Mouse (Mus musculus) neural tube, embryonic 13.5 days (tissue): ENCODE data around the gene Grik3. TPM values are rescaled to one million over a fixed set of nuclear protein-coding genes. Genes with fewer than 3 reads are reported as not detected.

Experiments used
- ATAC-seq: fragments of 200-750 bp; cut with Nextera tagmentation; 2 replicates; pipeline ENCODE4 v1.8.0; 2017; ENCODE audit warnings: low read depth, mild to moderate bottlenecking, moderate TSS enrichment, moderate library complexity
- H3K27ac ChIP-seq: fragments of 300-500 bp; sonication (generic); replicated peaks from 2 replicates; pipeline ENCODE4 v1.5.1; 2015; ENCODE audit warnings: moderate library complexity, mild to moderate bottlenecking, inconsistent platforms
- H3K27me3 ChIP-seq: fragments of 300-500 bp; sonication (generic); 2 replicates; pipeline ENCODE4 v1.6.1; 2015; ENCODE audit warnings: mild to moderate bottlenecking, inconsistent platforms
- H3K36me3 ChIP-seq: fragments of 300-500 bp; sonication (generic); 2 replicates; pipeline ENCODE4 v1.6.1; 2015; ENCODE audit warnings: mild to moderate bottlenecking, inconsistent platforms
- H3K4me1 ChIP-seq: fragments of 300-500 bp; sonication (generic); replicated peaks from 2 replicates; pipeline ENCODE4 v1.6.1; 2015; ENCODE audit warnings: inconsistent platforms
- H3K4me2 ChIP-seq: fragments of 300-500 bp; sonication (generic); 2 replicates; pipeline ENCODE4 v1.6.1; 2015; ENCODE audit warnings: inconsistent platforms, mild to moderate bottlenecking, moderate library complexity
- H3K4me3 ChIP-seq: fragments of 300-500 bp; sonication (generic); 2 replicates; pipeline ENCODE4 v1.5.1; 2015; ENCODE audit warnings: mild to moderate bottlenecking, inconsistent platforms
- H3K9ac ChIP-seq: fragments of 300-500 bp; sonication (generic); 2 replicates; pipeline ENCODE4 v1.6.1; 2015; ENCODE audit warnings: moderate library complexity, mild to moderate bottlenecking, inconsistent platforms
- H3K9me3 ChIP-seq: fragments of 300-500 bp; sonication (generic); 2 replicates; pipeline ENCODE4 v1.6.1; 2016; ENCODE audit warnings: inconsistent platforms
- WGBS: fragments of 180-500 bp; shearing (Covaris S2); methylation state at CpG from one replicate; pipeline ENCODE4 v1.1.7; 2015; 5-methylcytosine and 5-hydroxymethylcytosine counted together
- polyA plus RNA-seq: library from polyadenylated mRNA; unstranded; fragments of >200 nt; fragmentation: Nextera tagmentation; extraction: Ambion mirVana; gene quantifications from 2 replicates; pipeline ENCODE4 v1.2.1, GENCODE M21; 2015

Grik3 gene
- polyA plus RNA-seq, 1 experiment from 2014 or later = 3.5 TPM

GRCm38 (mm10) chr4:125687078-125687477 lies 196.6 kb downstream of the Grik3 start:
- no peaks in the 10 kb centered on the region for H3K27me3 ChIP-seq
- H3K4me1 ChIP-seq = no peaks in the 10 kb centered on the region
- H3K4me2 ChIP-seq = no peak overlapping the region
- H3K36me3 ChIP-seq = peaks cover 11% of the 10 kb centered on the region
- H3K9ac ChIP-seq = no peak overlapping the region
- ATAC-seq = no peak
- H3K4me3 ChIP-seq = no peak overlapping the region
- 27% methylated on average over 8 of the region's 8 CpGs for WGBS
- no peak overlapping the region for H3K27ac ChIP-seq
- H3K9me3 ChIP-seq = no peaks in the 10 kb centered on the region; the same call in 1 of the 2 replicates

GRCm38 (mm10) chr4:125695431-125695830 lies 204.9 kb downstream of the Grik3 start:
- Histone ChIP-seq H3K9ac (0 out of 2 replicates have a peak overlapping the region, but pooled peaks have one; percentile 26), H3K4me2 (peak overlapping the region; percentile 13; the same call in 1 of the 2 replicates), H3K27ac (peak overlapping the region; percentile 62), H3K9me3 (no peaks in the 10 kb centered on the region; the same call in 1 of the 2 replicates), H3K27me3 (peaks cover 19% of the 10 kb centered on the region), H3K4me1 (peaks cover 42% of the 10 kb centered on the region), H3K36me3 (peaks cover 7% of the 10 kb centered on the region; the same call in 1 of the 2 replicates), H3K4me3 (no peak overlapping the region)
- no peak for ATAC-seq
- WGBS = 24% methylated on average over 6 of the region's 6 CpGs

DNA sequence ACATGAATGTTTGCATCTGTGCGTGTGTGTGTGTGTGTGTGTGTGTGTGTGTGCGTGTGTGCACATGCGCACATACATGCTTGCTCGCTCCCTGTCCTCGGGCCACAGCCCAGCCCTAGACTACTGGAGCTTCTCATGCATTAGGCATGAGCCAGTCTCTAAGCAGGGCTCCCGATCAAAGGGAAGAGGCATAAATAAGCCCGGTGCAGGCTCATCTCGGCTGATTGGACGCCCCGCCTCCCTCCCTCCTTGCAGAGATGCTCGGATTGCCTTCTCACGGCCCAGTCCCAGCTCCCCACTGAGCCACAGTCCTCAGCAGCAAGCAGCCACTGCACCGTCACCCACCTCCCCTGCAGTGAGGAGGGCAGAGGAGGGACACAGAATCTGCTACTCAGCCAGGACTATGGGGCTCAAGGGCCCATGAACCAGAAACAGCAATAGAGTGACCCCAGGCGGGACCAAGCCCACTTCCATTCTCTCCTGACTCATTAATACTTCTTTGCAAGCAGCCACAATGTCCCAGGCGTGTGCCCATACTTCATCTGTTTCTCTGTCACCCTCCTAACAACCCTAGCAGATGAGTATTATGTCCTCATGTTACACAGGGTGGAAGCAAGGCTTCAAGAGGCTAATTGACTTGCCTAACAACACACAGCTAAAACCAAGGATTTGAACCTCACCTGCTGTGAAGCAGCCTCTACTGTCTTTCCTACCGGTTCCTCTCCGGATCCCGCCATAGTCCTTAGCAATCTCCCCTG lies 205.9 kb downstream of the Grik3 start:
- WGBS = 5% methylated on average over 18 of the region's 18 CpGs
- H3K4me2 ChIP-seq = peak overlapping the region; percentile 13; the same call in 1 of the 2 replicates
- peak overlapping the region; percentile 75 for H3K27ac ChIP-seq
- H3K9me3 ChIP-seq = no peaks in the 10 kb centered on the region; the same call in 1 of the 2 replicates
- no peak overlapping the region for H3K9ac ChIP-seq
- H3K27me3 ChIP-seq = peaks cover 19% of the 10 kb centered on the region
- no peak overlapping the region for H3K4me3 ChIP-seq
- peak; percentile 95 for ATAC-seq
- peaks cover 3% of the 10 kb centered on the region; the same call in 1 of the 2 replicates for H3K36me3 ChIP-seq
- H3K4me1 ChIP-seq = peaks cover 48% of the 10 kb centered on the region

- Histone ChIP-seq H3K4me2 (no peak overlapping the region), H3K27me3 (peaks cover 24% of the 10 kb centered on the region), H3K9ac (0 out of 2 replicates have a peak overlapping the region, but pooled peaks have one; percentile 49), H3K4me3 (no peak overlapping the region), H3K4me1 (peaks cover 56% of the 10 kb centered on the region), H3K36me3 (no peaks in the 10 kb centered on the region), H3K9me3 (no peaks in the 10 kb centered on the region), H3K27ac (0 out of 2 replicates have a peak overlapping the region, but pooled peaks have one; percentile 75)
- WGBS = 15% methylated on average over 9 of the region's 9 CpGs
- ATAC-seq = no peak
Observed at GRCm38 (mm10) chr4:125697626-125698025, 207.1 kb downstream of the Grik3 start.

- Histone ChIP-seq H3K4me1 (peaks cover 63% of the 10 kb centered on the region), H3K9ac (no peak overlapping the region), H3K9me3 (no peaks in the 10 kb centered on the region), H3K27me3 (peaks cover 24% of the 10 kb centered on the region), H3K36me3 (no peaks in the 10 kb centered on the region), H3K4me2 (no peak overlapping the region), H3K27ac (no peak overlapping the region), H3K4me3 (no peak overlapping the region)
- no peak for ATAC-seq
- WGBS = 93% methylated on average over 7 of the region's 7 CpGs
Observed at GRCm38 (mm10) chr4:125699056-125699455, 208.6 kb downstream of the Grik3 start.

GRCm38 (mm10) chr4:125700331-125700730 lies 209.8 kb downstream of the Grik3 start:
- no peak overlapping the region for H3K4me2 ChIP-seq
- WGBS = 46% methylated on average over 8 of the region's 8 CpGs
- H3K36me3 ChIP-seq = 0 out of 2 replicates have a peak, but pooled peaks cover 8% of the 10 kb centered on the region
- ATAC-seq = no peak
- peaks cover 65% of the 10 kb centered on the region for H3K4me1 ChIP-seq
- peaks cover 24% of the 10 kb centered on the region for H3K27me3 ChIP-seq
- H3K9me3 ChIP-seq = no peaks in the 10 kb centered on the region
- no peak overlapping the region for H3K27ac ChIP-seq
- H3K4me3 ChIP-seq = no peak overlapping the region
- no peak overlapping the region for H3K9ac ChIP-seq

- Histone ChIP-seq H3K27me3 (peaks cover 29% of the 10 kb centered on the region), H3K4me3 (no peak overlapping the region), H3K4me2 (no peak overlapping the region), H3K4me1 (peaks cover 47% of the 10 kb centered on the region), H3K27ac (peak overlapping the region; percentile 73), H3K9ac (no peak overlapping the region), H3K9me3 (no peaks in the 10 kb centered on the region), H3K36me3 (peaks cover 22% of the 10 kb centered on the region)
- ATAC-seq = peak; percentile 86
- 56% methylated on average over 12 of the region's 12 CpGs for WGBS
Observed at GRCm38 (mm10) chr4:125702607-125703309, 212.3 kb downstream of the Grik3 start.

- no peak overlapping the region for H3K4me2 ChIP-seq
- H3K27ac ChIP-seq = peak overlapping the region; percentile 73
- no peak for ATAC-seq
- WGBS = 32% methylated on average over 4 of the region's 4 CpGs
- no peaks in the 10 kb centered on the region for H3K9me3 ChIP-seq
- peaks cover 28% of the 10 kb centered on the region for H3K36me3 ChIP-seq
- no peak overlapping the region for H3K4me3 ChIP-seq
- H3K4me1 ChIP-seq = peaks cover 41% of the 10 kb centered on the region
- peaks cover 25% of the 10 kb centered on the region for H3K27me3 ChIP-seq
- no peak overlapping the region for H3K9ac ChIP-seq
Observed at GRCm38 (mm10) chr4:125703310-125703690, 212.8 kb downstream of the Grik3 start.

GRCm38 (mm10) chr4:125705746-125706145 lies 215.2 kb downstream of the Grik3 start:
- Histone ChIP-seq H3K4me1 (peaks cover 27% of the 10 kb centered on the region), H3K9me3 (no peaks in the 10 kb centered on the region), H3K27me3 (0 out of 2 replicates have a peak, but pooled peaks cover 10% of the 10 kb centered on the region), H3K36me3 (peaks cover 37% of the 10 kb centered on the region), H3K27ac (no peak overlapping the region), H3K9ac (no peak overlapping the region), H3K4me3 (no peak overlapping the region), H3K4me2 (no peak overlapping the region)
- no peak for ATAC-seq
- 56% methylated on average over 8 of the region's 8 CpGs for WGBS

GRCm38 (mm10) chr4:125709716-125710115 lies 219.2 kb downstream of the Grik3 start:
- no peak overlapping the region for H3K9ac ChIP-seq
- WGBS = 86% methylated on average over 10 of the region's 10 CpGs
- 0 out of 2 replicates have a peak, but pooled peaks cover 5% of the 10 kb centered on the region for H3K27me3 ChIP-seq
- ATAC-seq = no peak
- H3K4me1 ChIP-seq = peaks cover 8% of the 10 kb centered on the region; the same call in 1 of the 2 replicates
- H3K4me2 ChIP-seq = no peak overlapping the region
- H3K4me3 ChIP-seq = no peak overlapping the region
- no peaks in the 10 kb centered on the region for H3K9me3 ChIP-seq
- H3K27ac ChIP-seq = no peak overlapping the region
- H3K36me3 ChIP-seq = peaks cover 35% of the 10 kb centered on the region

DNA sequence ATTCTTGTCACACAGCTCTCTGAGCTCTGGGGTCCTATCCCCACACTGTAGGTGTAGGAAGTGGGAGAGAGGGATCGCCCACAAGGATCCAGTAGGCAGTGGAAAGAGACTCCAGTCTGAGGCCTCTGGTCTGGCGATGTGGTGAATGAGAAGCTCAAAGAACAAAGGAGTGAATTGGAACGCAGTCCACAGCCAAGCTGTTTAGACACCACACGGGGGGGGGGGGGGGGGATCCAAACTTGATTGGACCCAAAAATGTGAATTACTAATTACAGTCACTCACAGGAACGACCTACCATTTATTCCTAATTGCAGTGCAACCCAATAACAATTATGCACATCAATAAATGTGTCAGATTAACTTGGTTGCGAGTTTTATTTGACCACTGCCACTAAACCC lies 227.4 kb downstream of the Grik3 start:
- no peak for ATAC-seq
- H3K4me1 ChIP-seq = peaks cover 69% of the 10 kb centered on the region
- no peaks in the 10 kb centered on the region for H3K36me3 ChIP-seq
- H3K4me2 ChIP-seq = peak overlapping the region; percentile 7; the same call in 1 of the 2 replicates
- 17% methylated on average over 6 of the region's 6 CpGs for WGBS
- H3K27me3 ChIP-seq = peaks cover 3% of the 10 kb centered on the region; the same call in 1 of the 2 replicates
- H3K27ac ChIP-seq = peak overlapping the region; percentile 83
- H3K9ac ChIP-seq = no peak overlapping the region; the same call in 1 of the 2 replicates
- no peaks in the 10 kb centered on the region for H3K9me3 ChIP-seq
- H3K4me3 ChIP-seq = no peak overlapping the region
